Mouse (Mus musculus): ENCODE measurements around the gene Begain.

GRCm38 (mm10) chr12:109085674-109086073 lies 17.7 kb upstream of the Begain start:
- no peak for TF ChIP-seq ZC3H11A (IDR thresholded peaks at IDR 0.05; ENCODE audit: borderline replicate concordance, low read depth, low read length)
- no peak for TF ChIP-seq MAFK (IDR thresholded peaks at IDR 0.05; ENCODE audit: insufficient read depth, low read depth, low read length)
- no peak for TF ChIP-seq HCFC1 (IDR thresholded peaks at IDR 0.05; ENCODE audit: borderline replicate concordance, insufficient read depth, low read length)
